Mouse (Mus musculus) stomach, embryonic 16.5 days (tissue): Measurements from ENCODE around the gene AC141477.1. TPM values are rescaled to one million over a fixed set of nuclear protein-coding genes. Genes with fewer than 3 reads are reported as not detected.

ENCODE experiments used
- ATAC-seq: fragments of 200-750 bp; cut with Nextera tagmentation; 2 replicates; pipeline ENCODE4 v1.8.0; 2017; ENCODE audit warnings: moderate number of reproducible peaks, moderate TSS enrichment; ENCODE audit not compliant: insufficient read depth, low FRiP score
- H3K27ac ChIP-seq: fragments of 300-500 bp; sonication (generic); 2 replicates; pipeline ENCODE4 v1.5.1; 2014; ENCODE audit warnings: low read length
- H3K27me3 ChIP-seq: fragments of 300-500 bp; sonication (generic); 2 replicates; pipeline ENCODE4 v1.6.1; 2014; ENCODE audit warnings: low read length, control low read depth, mixed read lengths; ENCODE audit not compliant: control insufficient read depth, insufficient read depth
- H3K36me3 ChIP-seq: fragments of 300-500 bp; sonication (generic); 2 replicates; pipeline ENCODE4 v1.6.1; 2014; ENCODE audit warnings: low read length; ENCODE audit not compliant: control insufficient read depth, insufficient read depth
- H3K4me1 ChIP-seq: fragments of 300-500 bp; sonication (generic); 2 replicates; pipeline ENCODE4 v1.6.1; 2014; ENCODE audit warnings: low read length, control low read depth, mixed read lengths; ENCODE audit not compliant: control insufficient read depth, insufficient read depth
- H3K4me2 ChIP-seq: fragments of 300-500 bp; sonication (generic); 2 replicates; pipeline ENCODE4 v1.6.1; 2014; ENCODE audit warnings: low read depth, low read length, mixed read lengths
- H3K4me3 ChIP-seq: fragments of 300-500 bp; sonication (generic); replicated peaks from 2 replicates; pipeline ENCODE4 v1.5.1; 2014; ENCODE audit warnings: mild to moderate bottlenecking, low read length
- H3K9ac ChIP-seq: fragments of 300-500 bp; sonication (generic); 2 replicates; pipeline ENCODE4 v1.6.1; 2014; ENCODE audit warnings: low read length
- H3K9me3 ChIP-seq: fragments of 300-500 bp; sonication (generic); replicated peaks from 2 replicates; pipeline ENCODE4 v1.6.1; 2016; ENCODE audit warnings: low read length, control low read depth; ENCODE audit not compliant: control insufficient read depth
- WGBS: fragments of 180-500 bp; shearing (Covaris S2); extraction: QIAGEN DNeasy Blood & Tissue Kit; methylation state at CpG from one replicate; pipeline ENCODE4 v1.1.7; 2014; 5-methylcytosine and 5-hydroxymethylcytosine counted together
- polyA plus RNA-seq: library from polyadenylated mRNA; unstranded; fragments of >200 nt; fragmentation: Nextera tagmentation; extraction: Ambion mirVana; gene quantifications from 2 replicates; pipeline ENCODE4 v1.2.1, GENCODE M21; 2015

The AC141477.1 gene
- polyA plus RNA-seq, 1 experiment from 2014 or later = not detected

- no peak overlapping the region for H3K4me2 ChIP-seq
- no peak overlapping the region for H3K27ac ChIP-seq
- no peaks in the 10 kb centered on the region for H3K27me3 ChIP-seq
- no peak for ATAC-seq
- 0 out of 2 replicates have a peak, but pooled peaks cover 8% of the 10 kb centered on the region for H3K36me3 ChIP-seq
- WGBS = 95% methylated on average over 11 of the region's 11 CpGs
- H3K9me3 ChIP-seq = no peaks in the 10 kb centered on the region
- H3K4me3 ChIP-seq = no peak overlapping the region
- no peaks in the 10 kb centered on the region for H3K4me1 ChIP-seq
- H3K9ac ChIP-seq = no peak overlapping the region
These were observed 6.3 kb downstream of the AC141477.1 start for GRCm38 (mm10) chr10:76433925-76434324.

DNA sequence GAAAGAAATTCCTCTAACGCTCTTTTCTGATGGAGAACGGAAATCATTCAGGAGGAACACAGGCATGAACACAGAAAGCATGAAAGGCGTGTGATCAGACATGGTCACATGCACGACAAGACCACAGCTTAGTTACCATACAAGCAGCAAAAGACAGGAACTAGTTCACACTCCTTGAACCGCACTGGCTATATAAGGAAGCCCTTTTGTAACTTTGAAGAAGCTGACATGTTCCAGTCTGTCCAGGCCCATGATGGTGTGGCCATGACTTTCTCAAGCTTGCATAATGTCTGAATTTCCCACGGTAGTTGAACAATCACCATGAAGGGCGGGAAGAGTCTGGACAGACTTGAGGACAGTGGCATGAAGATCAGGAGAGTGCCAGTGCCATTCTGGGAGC is 14.6 kb downstream of the AC141477.1 start:
- no peaks in the 10 kb centered on the region for H3K27me3 ChIP-seq
- H3K4me2 ChIP-seq = no peak overlapping the region
- H3K4me1 ChIP-seq = no peaks in the 10 kb centered on the region
- H3K4me3 ChIP-seq = no peak overlapping the region
- H3K36me3 ChIP-seq = peaks cover 23% of the 10 kb centered on the region
- H3K9ac ChIP-seq = no peak overlapping the region
- 89% methylated on average over 7 of the region's 7 CpGs for WGBS
- no peak overlapping the region for H3K27ac ChIP-seq
- ATAC-seq = no peak
- no peaks in the 10 kb centered on the region for H3K9me3 ChIP-seq

DNA sequence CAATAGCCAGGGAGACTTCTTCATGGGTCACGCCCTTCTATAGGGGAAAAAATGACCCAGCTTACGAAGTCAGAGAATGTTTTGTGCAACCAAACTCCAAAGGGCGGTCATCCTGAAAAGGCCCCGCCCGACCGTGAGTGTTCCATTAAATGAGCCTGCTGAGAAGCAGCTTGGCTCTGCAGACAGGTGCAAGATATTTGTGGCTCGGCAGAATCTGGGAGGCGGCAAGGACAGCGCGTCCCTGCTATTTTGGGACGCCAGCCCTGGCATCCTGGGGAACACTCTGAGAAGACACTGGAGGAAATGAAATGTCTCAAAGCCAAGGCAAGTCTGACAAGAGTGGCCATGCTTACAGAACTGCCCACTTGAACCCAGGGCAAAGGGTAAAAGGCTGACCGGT is 23.4 kb downstream of the AC141477.1 start:
- H3K4me2 ChIP-seq = no peak overlapping the region
- no peak overlapping the region for H3K27ac ChIP-seq
- H3K9ac ChIP-seq = no peak overlapping the region
- no peaks in the 10 kb centered on the region for H3K27me3 ChIP-seq
- ATAC-seq = no peak
- no peaks in the 10 kb centered on the region for H3K4me1 ChIP-seq
- WGBS = 95% methylated on average over 12 of the region's 12 CpGs
- peaks cover 25% of the 10 kb centered on the region for H3K36me3 ChIP-seq
- H3K9me3 ChIP-seq = no peaks in the 10 kb centered on the region
- no peak overlapping the region for H3K4me3 ChIP-seq

DNA sequence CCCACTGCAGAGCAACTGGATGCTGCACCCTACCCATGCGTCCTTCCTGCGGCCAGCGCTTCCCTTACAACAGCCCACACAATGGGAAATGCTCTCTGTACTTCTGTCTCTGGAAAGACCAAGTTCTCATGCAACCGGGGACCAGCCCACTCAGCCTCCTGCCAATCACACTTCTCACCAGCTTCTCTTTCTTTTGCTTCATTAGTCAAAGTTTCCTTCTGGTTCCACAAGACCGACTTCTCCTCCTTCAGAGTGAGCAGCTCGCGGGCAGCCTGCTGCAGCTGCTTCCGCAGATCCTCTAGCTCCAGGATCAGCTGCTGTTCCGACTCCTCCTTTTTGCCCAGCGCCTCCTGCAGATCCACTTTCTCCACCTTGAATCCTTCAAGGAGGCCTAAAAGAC is 31.7 kb downstream of the AC141477.1 start:
- H3K27ac ChIP-seq = no peak overlapping the region
- no peak for ATAC-seq
- 94% methylated on average over 10 of the region's 10 CpGs for WGBS

DNA sequence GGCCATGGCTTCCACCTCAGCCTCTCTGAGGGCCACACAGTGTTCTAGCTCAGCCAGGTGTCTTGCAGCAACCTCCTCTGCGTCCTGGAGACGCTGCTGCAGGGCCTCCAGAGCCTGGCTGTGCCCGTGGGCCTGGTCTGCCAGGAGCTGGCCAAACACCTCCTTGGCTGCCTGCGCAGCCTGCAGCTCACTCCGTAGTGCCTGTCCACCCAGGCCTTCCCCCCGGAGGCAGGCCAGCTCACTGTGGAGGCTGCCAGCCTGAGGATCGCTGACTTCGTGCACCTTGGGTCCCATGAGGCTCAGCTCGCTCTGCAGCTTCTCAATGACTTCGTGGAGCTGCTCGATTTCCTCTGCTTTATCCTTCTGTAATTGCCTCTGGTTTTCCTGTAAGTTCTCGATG is 47.6 kb downstream of the AC141477.1 start:
- H3K4me3 ChIP-seq = no peak overlapping the region
- H3K27ac ChIP-seq = no peak overlapping the region
- 92% methylated on average over 12 of the region's 12 CpGs for WGBS
- no peak overlapping the region for H3K4me2 ChIP-seq
- ATAC-seq = no peak
- no peaks in the 10 kb centered on the region; the same call in 1 of the 2 replicates for H3K9me3 ChIP-seq
- H3K9ac ChIP-seq = no peak overlapping the region
- H3K4me1 ChIP-seq = no peaks in the 10 kb centered on the region
- H3K36me3 ChIP-seq = peaks cover 28% of the 10 kb centered on the region
- no peaks in the 10 kb centered on the region for H3K27me3 ChIP-seq

More for the DNA sequence above, 31.7 kb downstream of the AC141477.1 start:
- Histone ChIP-seq H3K9me3 (no peaks in the 10 kb centered on the region), H3K36me3 (peaks cover 24% of the 10 kb centered on the region), H3K4me2 (no peak overlapping the region), H3K4me3 (no peak overlapping the region), H3K4me1 (no peaks in the 10 kb centered on the region), H3K27me3 (no peaks in the 10 kb centered on the region), H3K9ac (no peak overlapping the region)

- Histone ChIP-seq H3K4me3 (no peak overlapping the region), H3K9me3 (no peaks in the 10 kb centered on the region; the same call in 1 of the 2 replicates), H3K27ac (no peak overlapping the region), H3K4me2 (no peak overlapping the region), H3K27me3 (no peaks in the 10 kb centered on the region), H3K9ac (no peak overlapping the region), H3K36me3 (peaks cover 28% of the 10 kb centered on the region), H3K4me1 (no peaks in the 10 kb centered on the region)
- WGBS = 86% methylated on average over 9 of the region's 9 CpGs
- no peak for ATAC-seq
These were observed 48.5 kb downstream of the AC141477.1 start for GRCm38 (mm10) chr10:76391786-76392185.

DNA sequence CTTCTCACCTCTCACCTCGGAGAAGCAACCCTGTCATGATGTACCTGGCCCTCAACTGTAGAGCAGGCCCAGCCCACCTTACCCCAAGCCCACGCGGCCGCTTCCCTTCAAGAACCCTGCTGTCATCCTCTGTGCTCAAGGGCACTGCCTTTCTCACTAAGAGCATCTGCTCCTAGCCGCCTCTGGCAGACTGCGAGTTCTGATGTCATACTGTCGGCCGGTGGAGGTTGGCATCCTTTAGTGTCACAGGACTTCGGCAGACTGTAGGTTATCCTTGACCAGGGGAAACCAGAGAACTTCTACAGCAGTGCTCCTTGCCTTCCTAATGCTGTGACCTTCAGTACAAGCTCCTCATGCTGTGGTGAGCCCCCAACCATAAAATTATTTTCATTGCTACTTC is 49.1 kb downstream of the AC141477.1 start:
- peaks cover 30% of the 10 kb centered on the region for H3K36me3 ChIP-seq
- 94% methylated on average over 9 of the region's 9 CpGs for WGBS
- no peak for ATAC-seq
- no peak overlapping the region for H3K4me2 ChIP-seq
- no peaks in the 10 kb centered on the region; the same call in 1 of the 2 replicates for H3K9me3 ChIP-seq
- no peak overlapping the region for H3K27ac ChIP-seq
- no peak overlapping the region for H3K9ac ChIP-seq
- H3K4me3 ChIP-seq = no peak overlapping the region
- no peaks in the 10 kb centered on the region for H3K27me3 ChIP-seq
- H3K4me1 ChIP-seq = no peaks in the 10 kb centered on the region

Other genes starting within 250 kb of the AC141477.1 start
- 50.4 and 55.3 TPM in 2 replicates for gene Prmt2, start 202.6 kb downstream of the AC141477.1 start, polyA plus RNA-seq
- 2.7 TPM in 2 replicates for gene S100b, start 186.6 kb downstream of the AC141477.1 start, polyA plus RNA-seq
- gene Dip2a, start 95.2 kb downstream of the AC141477.1 start, polyA plus RNA-seq = 10.0 and 10.2 TPM in 2 replicates
- 10.9 and 12.4 TPM in 2 replicates for gene Pcnt, start 2.3 kb upstream of the AC141477.1 start, polyA plus RNA-seq
- 0.25 TPM in 1 of 2 replicates, not detected in the other for gene 2610028H24Rik, start 8.6 kb upstream of the AC141477.1 start, polyA plus RNA-seq
- 38.3 and 49.3 TPM in 2 replicates for gene Mcm3ap, start 28.5 kb upstream of the AC141477.1 start, polyA plus RNA-seq
- 5.6 and 6.1 TPM in 2 replicates for gene Ybey, start 28.7 kb upstream of the AC141477.1 start, polyA plus RNA-seq
- 48.6 and 49.1 TPM in 2 replicates for gene Lss, start 91.1 kb upstream of the AC141477.1 start, polyA plus RNA-seq
- 0.21 TPM in 1 of 2 replicates, not detected in the other for gene Spatc1l, start 121.8 kb upstream of the AC141477.1 start, polyA plus RNA-seq
- gene Ftcd, start 135.2 kb upstream of the AC141477.1 start, polyA plus RNA-seq = 1.8 and 2.4 TPM in 2 replicates
- gene Col6a2, start 183.2 kb upstream of the AC141477.1 start, polyA plus RNA-seq = 263 and 287 TPM in 2 replicates